20 mouse cellular contexts compared by ENCODE assay signal in genomic region chr3:60517234-60517787, GRCm38 (mm10). TPM values are rescaled to one million over a fixed set of nuclear protein-coding genes. Genes with fewer than 3 reads are reported as not detected.
DNase-seq lines count a peak whose midpoint lies in the region; ATAC-seq and TF ChIP-seq lines count a peak whose summit lies in the region.
"Had no signal": no experiment of that assay in that cellular context is flagged by ENCODE, and none has a peak within 500 bp of the region (broad histone marks: within the 10 kb centered on the region; RNA-seq: fewer than 3 reads in every experiment).

No protein-coding gene starts in this region.

- peaks cover 3% of the 10 kb centered on the region; the same call in 1 of the 2 replicates for H3K79me2 ChIP-seq in heart, adult 2 months (replicated peaks; ENCODE audit: control insufficient read depth, insufficient read depth, low read length)

- H3K36me3 ChIP-seq in heart, adult 2 months (ENCODE audit: control insufficient read depth, insufficient read depth, low read length), result peaks cover 37% of the 10 kb centered on the region
- H3K36me3 ChIP-seq in heart, embryonic 16.5 days (ENCODE audit: control insufficient read depth, insufficient read depth), result no peaks in the 10 kb centered on the region
- no peaks in the 10 kb centered on the region for H3K36me3 ChIP-seq in lung, postnatal 0 days (ENCODE audit: insufficient read depth, low read length)
- H3K36me3 ChIP-seq in liver, postnatal 0 days (replicated peaks; ENCODE audit: insufficient read depth, low read length), result no peaks in the 10 kb centered on the region
- H3K36me3 ChIP-seq: embryonic facial prominence, embryonic 13.5 days; forebrain, embryonic 15.5 days; midbrain, embryonic 15.5 days; neural tube, embryonic 15.5 days had no signal

- H3K27ac ChIP-seq in heart, adult 2 months, result peak overlapping the region; percentile 79
- H3K27ac ChIP-seq in heart, embryonic 16.5 days (ENCODE audit: low read length), result no peak overlapping the region
- 0 out of 2 replicates have a peak overlapping the region, but pooled peaks have one; percentile 7 for H3K27ac ChIP-seq in lung, postnatal 0 days (ENCODE audit: low read length)
- peak overlapping the region; percentile 23; the same call in 1 of the 2 replicates for H3K27ac ChIP-seq in liver, postnatal 0 days (ENCODE audit: low read depth)
- H3K27ac ChIP-seq: embryonic facial prominence, embryonic 13.5 days; forebrain, embryonic 15.5 days; midbrain, embryonic 15.5 days; neural tube, embryonic 15.5 days had no signal

- ATAC-seq in heart, embryonic 16.5 days (replicated peaks; ENCODE audit: extremely low read depth, insufficient read depth, low FRiP score), result no peak
- no peak for ATAC-seq in lung, postnatal 0 days
- ATAC-seq in liver, postnatal 0 days, result no peak
- ATAC-seq: forebrain, embryonic 15.5 days; midbrain, embryonic 15.5 days had no signal

- 45% methylated on average over 3 of the region's 3 CpGs for WGBS in heart, adult 2 months
- WGBS in heart, embryonic 16.5 days, result 34% methylated on average over 3 of the region's 3 CpGs
- WGBS in lung, postnatal 0 days, result 34% methylated on average over 3 of the region's 3 CpGs
- WGBS in liver, postnatal 0 days (ENCODE audit: insufficient replicate concordance), result 60% methylated on average over 3 of the region's 3 CpGs

- TF ChIP-seq CTCF in heart, adult 2 months (IDR thresholded peaks at IDR 0.05), result no peak
- TF ChIP-seq CTCF in lung, postnatal 0 days (IDR thresholded peaks at IDR 0.05), result no peak
- TF ChIP-seq CTCF in liver, postnatal 0 days (IDR thresholded peaks at IDR 0.05; ENCODE audit: low read depth), result no peak

- H3K27me3 ChIP-seq in heart, adult 2 months (ENCODE audit: control insufficient read depth, insufficient read depth, low read length), result no peaks in the 10 kb centered on the region
- H3K27me3 ChIP-seq in heart, embryonic 16.5 days (ENCODE audit: control insufficient read depth, insufficient read depth, low read length), result no peaks in the 10 kb centered on the region
- H3K27me3 ChIP-seq in lung, postnatal 0 days (replicated peaks; ENCODE audit: insufficient read depth, low read length), result no peaks in the 10 kb centered on the region
- no peaks in the 10 kb centered on the region for H3K27me3 ChIP-seq in liver, postnatal 0 days (ENCODE audit: insufficient read depth, low read length)
- H3K27me3 ChIP-seq: CH12.LX; embryonic facial prominence, embryonic 13.5 days; forebrain, embryonic 15.5 days; midbrain, embryonic 15.5 days; neural tube, embryonic 15.5 days had no signal

- H3K4me3 ChIP-seq in heart, adult 2 months, result no peak overlapping the region
- H3K4me3 ChIP-seq in heart, embryonic 16.5 days (ENCODE audit: low read length), result no peak overlapping the region
- H3K4me3 ChIP-seq in lung, postnatal 0 days (ENCODE audit: low read depth, low read length), result no peak overlapping the region
- no peak overlapping the region for H3K4me3 ChIP-seq in liver, postnatal 0 days (ENCODE audit: low read depth, low read length)
- H3K4me3 ChIP-seq: embryonic facial prominence, embryonic 13.5 days; forebrain, embryonic 15.5 days; midbrain, embryonic 15.5 days; myocyte; neural tube, embryonic 15.5 days had no signal

- DNase-seq in heart, adult 2 months, result no peak
- no peak for DNase-seq in heart, adult 9 months (ENCODE audit: low spot score in 2 of 2)
- no peak for DNase-seq in heart, postnatal 10 days
- DNase-seq in lung, postnatal 0 days (ENCODE audit: low spot score), result no peak
- no peak for DNase-seq in lung, postnatal 36 days
- DNase-seq in liver, postnatal 0 days, result no peak
- no peak for DNase-seq in left cerebral cortex, postnatal 36 days (ENCODE audit: low spot score in 2 of 2)
- DNase-seq: cerebellum, adult 9-10 months; gastrocnemius, postnatal 25 days; kidney, adult 2 months; layer of hippocampus, postnatal 36 days; lung, adult 2 months; thymus, postnatal 36 days had no signal

- TF ChIP-seq POLR2A in heart, adult 2 months (IDR thresholded peaks at IDR 0.05; ENCODE audit: insufficient read depth, low read depth, low read length), result no peak

- H3K9ac ChIP-seq in heart, adult 2 months (ENCODE audit: low read depth, low read length), result no peak overlapping the region; the same call in 1 of the 2 replicates
- peak overlapping the region; percentile 16; the same call in 1 of the 2 replicates for H3K9ac ChIP-seq in heart, embryonic 16.5 days (ENCODE audit: low read length)
- H3K9ac ChIP-seq in lung, postnatal 0 days (replicated peaks; ENCODE audit: low read depth), result no peak overlapping the region
- no peak overlapping the region for H3K9ac ChIP-seq in liver, postnatal 0 days (replicated peaks)
- H3K9ac ChIP-seq: embryonic facial prominence, embryonic 13.5 days; forebrain, embryonic 15.5 days; midbrain, embryonic 15.5 days; neural tube, embryonic 15.5 days had no signal

- intact Hi-C loops in heart, adult 2 months (cut with DNase I), result loop anchor here (5.0 kb wide), 1 partner anchor 50 kb away; no protein-coding TSS in a partner anchor
- intact Hi-C loops in heart, postnatal 10 days (cut with DNase I), result no loop called here
- intact Hi-C loops in left cerebral cortex, postnatal 36 days (cut with DNase I), result no loop called here

- H3K4me2 ChIP-seq in heart, embryonic 16.5 days (ENCODE audit: low read depth, low read length), result 0 out of 2 replicates have a peak overlapping the region, but pooled peaks have one; percentile 21
- no peak overlapping the region for H3K4me2 ChIP-seq in lung, postnatal 0 days (replicated peaks; ENCODE audit: low read depth, low read length)
- H3K4me2 ChIP-seq in liver, postnatal 0 days (ENCODE audit: low read depth, low read length), result no peak overlapping the region
- H3K4me2 ChIP-seq: forebrain, embryonic 15.5 days; midbrain, embryonic 15.5 days; neural tube, embryonic 15.5 days had no signal

- peaks cover 28% of the 10 kb centered on the region for H3K4me1 ChIP-seq in heart, adult 2 months (ENCODE audit: control insufficient read depth, insufficient read depth, low read length)
- H3K4me1 ChIP-seq in heart, embryonic 16.5 days (ENCODE audit: control insufficient read depth, insufficient read depth, low read length), result peaks cover 41% of the 10 kb centered on the region
- peaks cover 11% of the 10 kb centered on the region; the same call in 1 of the 2 replicates for H3K4me1 ChIP-seq in lung, postnatal 0 days (ENCODE audit: insufficient read depth, low read depth, low read length)
- peaks cover 29% of the 10 kb centered on the region for H3K4me1 ChIP-seq in liver, postnatal 0 days (ENCODE audit: insufficient read depth)
- H3K4me1 ChIP-seq: midbrain, embryonic 15.5 days had no signal

- no peaks in the 10 kb centered on the region for H3K9me3 ChIP-seq in heart, embryonic 16.5 days (replicated peaks; ENCODE audit: control insufficient read depth, low read length)
- no peaks in the 10 kb centered on the region for H3K9me3 ChIP-seq in lung, postnatal 0 days (ENCODE audit: low read length)
- no peaks in the 10 kb centered on the region for H3K9me3 ChIP-seq in liver, postnatal 0 days (ENCODE audit: low read length)
- H3K9me3 ChIP-seq: embryonic facial prominence, embryonic 13.5 days; forebrain, embryonic 15.5 days; midbrain, embryonic 15.5 days; neural tube, embryonic 15.5 days had no signal

- no peak for TF ChIP-seq EP300 in heart, adult 2 months (IDR thresholded peaks at IDR 0.05; ENCODE audit: insufficient read depth, low read depth, low read length)
- TF ChIP-seq EP300 in lung, postnatal 0 days (IDR thresholded peaks at IDR 0.05), result no peak
- TF ChIP-seq EP300 in liver, postnatal 0 days (IDR thresholded peaks at IDR 0.05; ENCODE audit: low read depth), result no peak

RNA-seq across cellular contexts. Expression of gene Mbnl1, which starts 44.7 kb away (rescaled TPM):
- total RNA-seq in heart, adult 2 months (2021), result 100 to 1,000 TPM; 215 to 237 TPM
- 55.8 and 79.7 TPM in 2 replicates for polyA plus RNA-seq in heart, adult 2 months (2012; rRNA removed)
- 86.0 and 92.8 TPM in 2 replicates for polyA plus RNA-seq in heart, embryonic 16.5 days (2015; fragmentation: Nextera tagmentation; extraction: Ambion mirVana)
- 100 to 1,000 TPM; 185 to 187 TPM for total RNA-seq in heart, postnatal 10 days (2021)
- 115 and 127 TPM in 2 replicates for polyA plus RNA-seq in lung, postnatal 0 days (2015; fragmentation: Nextera tagmentation; extraction: Ambion mirVana)
- polyA plus RNA-seq in liver, postnatal 0 days (2015; fragmentation: Nextera tagmentation; extraction: Ambion mirVana), result 61.3 and 73.3 TPM in 2 replicates
- 100 to 1,000 TPM; 125 to 154 TPM for total RNA-seq in left cerebral cortex, postnatal 36 days (2021)
